Mouse (Mus musculus): ENCODE measurements around the gene Fam117b. TPM values are rescaled to one million over a fixed set of nuclear protein-coding genes. Genes with fewer than 3 reads are reported as not detected.

Fam117b gene
- total and polyA plus RNA-seq, 3 experiments = 11.2 to 15.5 TPM; not detected in 1

DNA sequence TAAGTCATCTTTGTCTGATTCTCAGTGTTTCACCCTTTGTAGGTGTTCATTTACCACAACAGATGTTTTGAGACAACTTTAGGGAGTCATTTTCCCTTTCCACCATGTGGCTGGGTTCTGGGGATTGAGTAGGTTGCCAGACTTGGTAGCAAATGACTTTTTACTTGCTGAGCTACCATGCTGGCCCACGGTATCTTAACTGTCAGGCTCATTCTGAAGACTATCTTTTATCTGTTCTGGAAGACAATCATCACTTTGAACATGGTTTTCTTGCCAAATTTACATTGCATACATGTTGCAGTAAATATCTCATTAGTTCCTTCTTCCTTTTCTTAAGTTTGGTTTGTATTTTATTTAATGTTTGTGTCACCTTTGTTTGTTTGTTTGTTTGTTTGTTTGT lies 33.2 kb downstream of the Fam117b start:
- TF ChIP-seq MXI1 (IDR thresholded peaks at IDR 0.05; ENCODE audit: low read depth, low read length) = peak; percentile 87
- TF ChIP-seq GATA1 (IDR thresholded peaks at IDR 0.05; ENCODE audit: low read depth, low read length) = peak; percentile 79
- peak; percentile 75 to 76; a peak in 3 of 4 replicates for TF ChIP-seq EP300 (IDR thresholded peaks at IDR 0.05; ENCODE audit: low read depth in 1 of 2, low read length in 2 of 2)
- TF ChIP-seq ZNF384 (IDR thresholded peaks at IDR 0.05; ENCODE audit: low read depth, low read length) = no peak
- TF ChIP-seq MYC (IDR thresholded peaks at IDR 0.05; ENCODE audit: low read depth, low read length) = no peak
- TF ChIP-seq GABPA (IDR thresholded peaks at IDR 0.05; ENCODE audit: low read depth, low read length) = no peak
- TF ChIP-seq TCF12 (IDR thresholded peaks at IDR 0.05; ENCODE audit: low read depth, low read length) = peak; percentile 81
- TF ChIP-seq SIN3A (IDR thresholded peaks at IDR 0.05; ENCODE audit: low read length) = peak; percentile 72
- peak; percentile 77 for TF ChIP-seq ETS1 (IDR thresholded peaks at IDR 0.05; ENCODE audit: low read depth, low read length)
- 0 out of 2 replicates have a peak, but pooled peaks have one; percentile 17 for TF ChIP-seq RCOR1 (IDR thresholded peaks at IDR 0.05; ENCODE audit: low read depth, low read length)
- TF ChIP-seq MAX (IDR thresholded peaks at IDR 0.05; ENCODE audit: low read length) = peak; percentile 40; the same call in 1 of the 2 replicates
- no peak for TF ChIP-seq E2F4 (IDR thresholded peaks at IDR 0.05; ENCODE audit: borderline replicate concordance, low read depth, low read length)
- Histone ChIP-seq H3K9me3 (replicated peaks; ENCODE audit: insufficient read depth, low read length) (no peaks in the 10 kb centered on the region), H3K79me2 (ENCODE audit: control insufficient read depth, insufficient read depth, low read length, poor library complexity) (peaks cover 17% of the 10 kb centered on the region)

DNA sequence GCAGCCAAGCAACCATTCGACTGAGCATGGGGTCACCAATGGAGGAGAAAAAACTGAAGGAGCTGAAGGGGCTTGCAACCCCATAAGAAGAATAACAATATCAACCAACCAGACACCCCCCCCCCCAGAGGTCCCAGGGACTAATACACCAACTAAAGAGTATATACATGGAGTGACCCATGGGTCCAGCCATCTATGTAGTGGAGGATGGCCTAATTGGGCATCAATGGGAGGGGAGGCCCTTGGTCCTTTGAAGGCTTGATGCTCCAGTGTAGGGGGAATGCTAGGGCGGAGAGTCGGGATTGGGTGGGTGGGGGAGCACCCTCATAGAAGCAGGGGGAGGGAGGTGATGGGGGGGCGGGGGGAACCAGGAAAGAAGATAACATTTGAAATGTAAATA lies 34.7 kb downstream of the Fam117b start:
- Histone ChIP-seq H3K9ac (ENCODE audit: control insufficient read depth, low read depth, low read length, poor library complexity, severe bottlenecking) (no peak overlapping the region), H3K4me3 (ENCODE audit: control insufficient read depth in 1 of 2, insufficient read depth in 1 of 2, low read depth in 2 of 2, low read length in 2 of 2) (no peak overlapping the region), H3K27me3 (ENCODE audit: control insufficient read depth in 1 of 2, insufficient read depth in 2 of 2, low read length in 2 of 2) (no peaks in the 10 kb centered on the region), H3K9me3 (replicated peaks; ENCODE audit: insufficient read depth, low read length) (no peaks in the 10 kb centered on the region), H3K36me3 (ENCODE audit: control insufficient read depth in 1 of 2, insufficient read depth in 2 of 2, low read length in 2 of 2) (peaks cover 6 to 27% of the 10 kb centered on the region in 2 experiments), H3K79me2 (ENCODE audit: control insufficient read depth, insufficient read depth, low read length, poor library complexity) (peaks cover 12% of the 10 kb centered on the region), H3K4me1 (ENCODE audit: control insufficient read depth in 1 of 2, insufficient read depth in 2 of 2, low read length in 2 of 2) (peaks cover 13 to 27% of the 10 kb centered on the region in 2 experiments), H3K27ac (ENCODE audit: control insufficient read depth, low read depth, low read length) (no peak overlapping the region)
- no peak for DNase-seq (ENCODE audit: low read depth, low spot score)
- TF ChIP-seq POLR2AphosphoS5 (IDR thresholded peaks at IDR 0.05; ENCODE audit: borderline replicate concordance, low read depth, low read length) (no peak), NELFE (IDR thresholded peaks at IDR 0.05; ENCODE audit: low read depth, low read length) (no peak), GATA1 (IDR thresholded peaks at IDR 0.05; ENCODE audit: low read depth, low read length) (no peak), ZMIZ1 (IDR thresholded peaks at IDR 0.05; ENCODE audit: low read depth, low read length) (no peak), GABPA (IDR thresholded peaks at IDR 0.05; ENCODE audit: low read depth, low read length) (no peak), MEF2A (IDR thresholded peaks at IDR 0.05; ENCODE audit: extremely low read depth, insufficient replicate concordance, low read depth, low read length, poor library complexity, severe bottlenecking) (no peak), ZC3H11A (IDR thresholded peaks at IDR 0.05; ENCODE audit: low read depth, low read length) (no peak), POLR2AphosphoS2 (IDR thresholded peaks at IDR 0.05; ENCODE audit: low read length) (no peak), CHD2 (IDR thresholded peaks at IDR 0.05; ENCODE audit: low read length) (no peak), TCF12 (IDR thresholded peaks at IDR 0.05; ENCODE audit: low read depth, low read length) (no peak), ZKSCAN1 (IDR thresholded peaks at IDR 0.05; ENCODE audit: low read depth, low read length) (no peak)

More for the DNA sequence above, 33.2 kb downstream of the Fam117b start:
- peak overlapping the region; percentile 57 for H3K27ac ChIP-seq (ENCODE audit: control insufficient read depth, low read depth, low read length)
- peaks cover 5 to 39% of the 10 kb centered on the region in 2 experiments for H3K36me3 ChIP-seq (ENCODE audit: control insufficient read depth in 1 of 2, insufficient read depth in 2 of 2, low read length in 2 of 2)
- no peaks in the 10 kb centered on the region for H3K27me3 ChIP-seq (ENCODE audit: control insufficient read depth in 1 of 2, insufficient read depth in 2 of 2, low read length in 2 of 2)
- H3K4me1 ChIP-seq (ENCODE audit: control insufficient read depth in 1 of 2, insufficient read depth in 2 of 2, low read length in 2 of 2) = peaks cover 18 to 40% of the 10 kb centered on the region in 2 experiments
- no peak overlapping the region; the same call in 1 of the 2 replicates for H3K9ac ChIP-seq (ENCODE audit: control insufficient read depth, low read depth, low read length, poor library complexity, severe bottlenecking)
- H3K4me3 ChIP-seq (ENCODE audit: control insufficient read depth in 1 of 2, insufficient read depth in 1 of 2, low read depth in 2 of 2, low read length in 2 of 2) = no peak overlapping the region
- peak; percentile 69 for DNase-seq (ENCODE audit: low read depth, low spot score)
